Comparison of ENCODE assay signal across 8 mouse cellular contexts in genomic region chr7:112743063-112743462, GRCm38 (mm10).
DNase-seq lines count a peak whose midpoint lies in the region; ATAC-seq and TF ChIP-seq lines count a peak whose summit lies in the region.

No protein-coding gene starts in this region.

- no peak overlapping the region for H3K9ac ChIP-seq in liver, embryonic 16.5 days (ENCODE audit: low read depth, low read length)
- peak overlapping the region; percentile 27; the same call in 1 of the 2 replicates for H3K9ac ChIP-seq in kidney, embryonic 16.5 days (replicated peaks; ENCODE audit: low read length)
- 0 out of 2 replicates have a peak overlapping the region, but pooled peaks have one; percentile 52 for H3K9ac ChIP-seq in neural tube, embryonic 13.5 days

- 36% methylated on average over 7 of the region's 7 CpGs for WGBS in liver, embryonic 16.5 days (ENCODE audit: insufficient replicate concordance)
- 28% methylated on average over 7 of the region's 7 CpGs for WGBS in kidney, embryonic 16.5 days
- 28% methylated on average over 7 of the region's 7 CpGs for WGBS in neural tube, embryonic 13.5 days

- intact Hi-C loops in left cerebral cortex, adult 2 months (cut with DNase I), result no loop called here

- H3K4me3 ChIP-seq in liver, embryonic 16.5 days (ENCODE audit: low read depth, low read length), result no peak overlapping the region
- no peak overlapping the region for H3K4me3 ChIP-seq in kidney, embryonic 16.5 days (ENCODE audit: low read length)
- no peak overlapping the region for H3K4me3 ChIP-seq in neural tube, embryonic 13.5 days
- no peak overlapping the region for H3K4me3 ChIP-seq in left cerebral cortex, adult 2 months

- no peaks in the 10 kb centered on the region for H3K27me3 ChIP-seq in liver, embryonic 16.5 days (ENCODE audit: control insufficient read depth, insufficient read depth, low read depth, low read length)
- H3K27me3 ChIP-seq in kidney, embryonic 16.5 days (ENCODE audit: insufficient read depth, low read length), result no peaks in the 10 kb centered on the region
- no peaks in the 10 kb centered on the region for H3K27me3 ChIP-seq in neural tube, embryonic 13.5 days

- H3K4me2 ChIP-seq in liver, embryonic 16.5 days (ENCODE audit: low read depth, low read length), result peak overlapping the region; percentile 24; the same call in 1 of the 2 replicates
- H3K4me2 ChIP-seq in kidney, embryonic 16.5 days (replicated peaks; ENCODE audit: low read depth, low read length), result peak overlapping the region; percentile 32; the same call in 1 of the 2 replicates
- no peak overlapping the region for H3K4me2 ChIP-seq in neural tube, embryonic 13.5 days

- no peaks in the 10 kb centered on the region for H3K9me3 ChIP-seq in liver, embryonic 16.5 days (replicated peaks; ENCODE audit: control insufficient read depth, low read length)
- H3K9me3 ChIP-seq in kidney, embryonic 16.5 days (ENCODE audit: low read length), result no peaks in the 10 kb centered on the region
- H3K9me3 ChIP-seq in neural tube, embryonic 13.5 days, result no peaks in the 10 kb centered on the region

- TF ChIP-seq CTCF in left cerebral cortex, adult 2 months (IDR thresholded peaks at IDR 0.05), result no peak

- DNase-seq in liver, result no peak
- DNase-seq in forelimb bud, embryonic 11.5 days (ENCODE audit: low read depth, low spot score), result peak; percentile 28
- DNase-seq in embryo, embryonic 10.5 days (ENCODE audit: low spot score), result no peak
- no peak for DNase-seq in cerebellum, postnatal 14 days
- no peak for DNase-seq in left cerebral cortex, adult 2 months (ENCODE audit: extremely low spot score in 1 of 2, low spot score in 2 of 2)

- H3K36me3 ChIP-seq in liver, embryonic 16.5 days (ENCODE audit: control insufficient read depth, insufficient read depth), result no peaks in the 10 kb centered on the region
- H3K36me3 ChIP-seq in kidney, embryonic 16.5 days (ENCODE audit: insufficient read depth, low read length), result no peaks in the 10 kb centered on the region
- no peaks in the 10 kb centered on the region for H3K36me3 ChIP-seq in neural tube, embryonic 13.5 days

- H3K4me1 ChIP-seq in liver, embryonic 16.5 days (ENCODE audit: control insufficient read depth, low read depth, low read length), result no peaks in the 10 kb centered on the region; the same call in 1 of the 2 replicates
- peaks cover 81% of the 10 kb centered on the region for H3K4me1 ChIP-seq in kidney, embryonic 16.5 days (ENCODE audit: insufficient read depth, low read length)
- peaks cover 63% of the 10 kb centered on the region for H3K4me1 ChIP-seq in neural tube, embryonic 13.5 days (replicated peaks)

- no peak for ATAC-seq in liver, embryonic 16.5 days (ENCODE audit: low read depth)
- ATAC-seq in kidney, embryonic 16.5 days (ENCODE audit: low FRiP score, low TSS enrichment), result no peak
- ATAC-seq in neural tube, embryonic 13.5 days (ENCODE audit: low read depth), result no peak

- H3K27ac ChIP-seq in liver, embryonic 16.5 days (ENCODE audit: low read length), result no peak overlapping the region
- H3K27ac ChIP-seq in kidney, embryonic 16.5 days (ENCODE audit: low read length), result peak overlapping the region; percentile 88
- peak overlapping the region; percentile 59 for H3K27ac ChIP-seq in neural tube, embryonic 13.5 days (replicated peaks)
- H3K27ac ChIP-seq in left cerebral cortex, adult 2 months, result no peak overlapping the region

Comparison
In these comparisons a context has a peak if more than half of its experiments do, and no peak if none do; other contexts are left out.
1. H3K27ac ChIP-seq: peak in kidney, embryonic 16.5 days (single experiment) and neural tube, embryonic 13.5 days (single experiment); none in liver, embryonic 16.5 days (single experiment) and left cerebral cortex, adult 2 months (single experiment).